Comparison of ENCODE assay signal across 9 mouse cellular contexts in the genomic region with DNA sequence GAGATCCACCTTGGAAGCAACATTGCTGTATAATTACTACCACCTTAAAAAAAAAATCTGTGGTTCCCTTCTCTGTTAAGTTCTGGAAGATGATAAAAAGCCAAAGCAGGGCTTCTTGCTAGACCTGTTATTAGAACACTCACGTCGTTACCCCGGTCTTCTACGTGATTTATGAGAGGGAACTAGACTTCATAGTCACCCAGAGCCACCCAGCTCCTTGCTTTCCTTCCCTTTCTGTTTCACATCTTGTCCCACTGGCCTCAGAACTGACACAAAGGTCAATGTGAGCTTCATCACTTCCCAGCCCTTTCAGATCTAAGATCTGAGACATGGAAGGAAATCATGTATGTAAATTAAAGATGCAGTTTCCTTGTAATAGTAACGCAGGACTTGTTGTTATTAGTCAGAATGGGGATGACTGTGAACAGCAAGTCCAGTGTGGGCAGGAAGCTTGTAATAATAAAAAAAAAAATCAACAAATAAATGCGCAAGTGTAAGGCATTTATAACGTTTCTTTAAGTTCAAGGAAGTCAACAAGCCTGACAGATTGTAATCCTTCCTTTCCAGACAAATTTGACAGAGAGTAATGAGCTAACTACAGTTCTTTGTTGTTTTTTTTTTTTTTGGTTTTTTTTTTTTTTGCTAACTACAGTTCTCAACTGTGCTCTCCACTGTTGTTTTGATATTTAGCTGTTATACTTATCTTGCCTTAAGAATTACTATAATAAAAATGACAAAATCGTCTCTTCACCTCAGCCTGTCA. TPM values are rescaled to one million over a fixed set of nuclear protein-coding genes. Genes with fewer than 3 reads are reported as not detected.
DNase-seq lines count a peak whose midpoint lies in the region; ATAC-seq and TF ChIP-seq lines count a peak whose summit lies in the region.
"Had no signal": no experiment of that assay in that cellular context is flagged by ENCODE, and none has a peak within 500 bp of the region (broad histone marks: within the 10 kb centered on the region; RNA-seq: fewer than 3 reads in every experiment).

No protein-coding gene starts in this region.

- H3K4me3 ChIP-seq in heart, embryonic 13.5 days: peak overlapping the region; percentile 76; the same call in 1 of the 2 replicates
- H3K4me3 ChIP-seq in heart, adult 2 months: no peak overlapping the region
- H3K4me3 ChIP-seq in MEL (ENCODE audit: control insufficient read depth in 1 of 2, insufficient read depth in 1 of 2, low read depth in 2 of 2, low read length in 2 of 2): peak overlapping the region; percentile 53 to 55
- peak overlapping the region; percentile 65; the same call in 1 of the 2 replicates for H3K4me3 ChIP-seq in hindbrain, embryonic 13.5 days
- H3K4me3 ChIP-seq in midbrain, embryonic 13.5 days (replicated peaks): no peak overlapping the region; the same call in 1 of the 2 replicates

- H3K9me3 ChIP-seq in heart, embryonic 13.5 days: no peaks in the 10 kb centered on the region
- no peaks in the 10 kb centered on the region for H3K9me3 ChIP-seq in MEL (replicated peaks; ENCODE audit: insufficient read depth, low read length)
- no peaks in the 10 kb centered on the region for H3K9me3 ChIP-seq in hindbrain, embryonic 13.5 days
- no peaks in the 10 kb centered on the region for H3K9me3 ChIP-seq in midbrain, embryonic 13.5 days

- H3K36me3 ChIP-seq in heart, embryonic 13.5 days: peaks cover 20% of the 10 kb centered on the region
- H3K36me3 ChIP-seq in heart, adult 2 months (ENCODE audit: control insufficient read depth, insufficient read depth, low read length): no peaks in the 10 kb centered on the region
- peaks cover 7 to 19% of the 10 kb centered on the region in 2 experiments for H3K36me3 ChIP-seq in MEL (ENCODE audit: control insufficient read depth in 1 of 2, insufficient read depth in 2 of 2, low read length in 2 of 2)
- H3K36me3 ChIP-seq in hindbrain, embryonic 13.5 days: peaks cover 14% of the 10 kb centered on the region
- peaks cover 16% of the 10 kb centered on the region for H3K36me3 ChIP-seq in midbrain, embryonic 13.5 days

- TF ChIP-seq RAD21 in MEL (IDR thresholded peaks at IDR 0.05; ENCODE audit: low read depth, low read length): no peak

- WGBS in heart, embryonic 13.5 days: 62% methylated on average over 8 of the region's 8 CpGs
- WGBS in heart, adult 2 months: 50% methylated on average over 8 of the region's 8 CpGs
- WGBS in hindbrain, embryonic 13.5 days: 65% methylated on average over 8 of the region's 8 CpGs
- 82% methylated on average over 8 of the region's 8 CpGs for WGBS in midbrain, embryonic 13.5 days

- H3K4me2 ChIP-seq in heart, embryonic 13.5 days: peak overlapping the region; percentile 84
- peak overlapping the region; percentile 75; the same call in 1 of the 2 replicates for H3K4me2 ChIP-seq in hindbrain, embryonic 13.5 days
- peak overlapping the region; percentile 74; the same call in 1 of the 2 replicates for H3K4me2 ChIP-seq in midbrain, embryonic 13.5 days (replicated peaks)

- DNase-seq in heart, adult 2 months: no peak
- DNase-seq in MEL (ENCODE audit: low read depth, low spot score): peak; percentile 86
- DNase-seq in right cerebral cortex, postnatal 36 days (ENCODE audit: low spot score in 2 of 2): no peak
- DNase-seq in adrenal gland, adult 18-20 months (ENCODE audit: low spot score in 2 of 2): no peak
- DNase-seq in layer of hippocampus, postnatal 25 days (ENCODE audit: extremely low spot score in 1 of 2, low spot score in 1 of 2): no peak

- H3K9ac ChIP-seq in heart, embryonic 13.5 days: no peak overlapping the region
- H3K9ac ChIP-seq in heart, adult 2 months (ENCODE audit: low read depth, low read length): no peak overlapping the region
- H3K9ac ChIP-seq in MEL (ENCODE audit: control insufficient read depth, low read depth, low read length, poor library complexity, severe bottlenecking): peak overlapping the region; percentile 73
- no peak overlapping the region for H3K9ac ChIP-seq in hindbrain, embryonic 13.5 days
- H3K9ac ChIP-seq in midbrain, embryonic 13.5 days (replicated peaks): no peak overlapping the region

- no peak for TF ChIP-seq EP300 in heart, adult 2 months (IDR thresholded peaks at IDR 0.05; ENCODE audit: insufficient read depth, low read depth, low read length)
- no peak; a peak in 1 of 4 replicates for TF ChIP-seq EP300 in MEL (IDR thresholded peaks at IDR 0.05; ENCODE audit: low read depth in 1 of 2, low read length in 2 of 2)

- no peak overlapping the region for H3K27ac ChIP-seq in heart, embryonic 13.5 days (replicated peaks)
- H3K27ac ChIP-seq in heart, adult 2 months: no peak overlapping the region
- peak overlapping the region; percentile 58 for H3K27ac ChIP-seq in MEL (ENCODE audit: control insufficient read depth, low read depth, low read length)
- H3K27ac ChIP-seq in hindbrain, embryonic 13.5 days: no peak overlapping the region
- no peak overlapping the region for H3K27ac ChIP-seq in midbrain, embryonic 13.5 days

- no peak for TF ChIP-seq POLR2A in heart, adult 2 months (IDR thresholded peaks at IDR 0.05; ENCODE audit: insufficient read depth, low read depth, low read length)
- TF ChIP-seq POLR2A in MEL (IDR thresholded peaks at IDR 0.05; ENCODE audit: control insufficient read depth in 1 of 2, insufficient read depth in 1 of 2, low read depth in 1 of 2, low read length in 2 of 2, poor library complexity in 1 of 2): no peak

- intact Hi-C loops in heart, adult 2 months (cut with DNase I): loop anchor here (2.0 kb wide), 1 partner anchor 29 kb away; a partner anchor contains a TSS

- H3K4me1 ChIP-seq in heart, embryonic 13.5 days: peaks cover 15% of the 10 kb centered on the region
- no peaks in the 10 kb centered on the region for H3K4me1 ChIP-seq in heart, adult 2 months (ENCODE audit: control insufficient read depth, insufficient read depth, low read length)
- H3K4me1 ChIP-seq in MEL (ENCODE audit: control insufficient read depth in 1 of 2, insufficient read depth in 2 of 2, low read length in 2 of 2): peaks cover 0 to 4% of the 10 kb centered on the region in 2 experiments; a peak in 2 of 4 replicates
- H3K4me1 ChIP-seq in hindbrain, embryonic 13.5 days (replicated peaks): peaks cover 11% of the 10 kb centered on the region
- peaks cover 11% of the 10 kb centered on the region for H3K4me1 ChIP-seq in midbrain, embryonic 13.5 days (replicated peaks)

- no peaks in the 10 kb centered on the region for H3K79me2 ChIP-seq in heart, adult 2 months (replicated peaks; ENCODE audit: control insufficient read depth, insufficient read depth, low read length)
- H3K79me2 ChIP-seq in MEL (ENCODE audit: control insufficient read depth, insufficient read depth, low read length, poor library complexity): peaks cover 22% of the 10 kb centered on the region

- H3K27me3 ChIP-seq in heart, embryonic 13.5 days (replicated peaks): peaks cover 8% of the 10 kb centered on the region; the same call in 1 of the 2 replicates
- H3K27me3 ChIP-seq in heart, adult 2 months (ENCODE audit: control insufficient read depth, insufficient read depth, low read length): no peaks in the 10 kb centered on the region
- H3K27me3 ChIP-seq in MEL (ENCODE audit: control insufficient read depth in 1 of 2, insufficient read depth in 2 of 2, low read length in 2 of 2): no peaks in the 10 kb centered on the region; a peak in 1 of 4 replicates
- no peaks in the 10 kb centered on the region for H3K27me3 ChIP-seq in hindbrain, embryonic 13.5 days
- H3K27me3 ChIP-seq in midbrain, embryonic 13.5 days: peaks cover 9% of the 10 kb centered on the region; the same call in 1 of the 2 replicates

- TF ChIP-seq CTCF in heart, adult 2 months (IDR thresholded peaks at IDR 0.05): no peak
- no peak for TF ChIP-seq CTCF in MEL (IDR thresholded peaks at IDR 0.05 in 2 of 3, conservative IDR thresholded peaks at IDR 0.05 in 1 of 3; ENCODE audit: control insufficient read depth in 1 of 3, insufficient read depth in 1 of 3, low read depth in 2 of 3, low read length in 3 of 3, poor library complexity in 1 of 3, severe bottlenecking in 1 of 3)

- ATAC-seq in heart, embryonic 13.5 days (ENCODE audit: extremely low read depth, insufficient number of reproducible peaks, low FRiP score, low TSS enrichment): no peak
- no peak for ATAC-seq in hindbrain, embryonic 13.5 days (ENCODE audit: low FRiP score)
- ATAC-seq in midbrain, embryonic 13.5 days: no peak
- ATAC-seq: Patski had no signal

TF ChIP-seq in MEL, 35 proteins besides CTCF, POLR2A, EP300 and RAD21 (continues in another document):
- TF ChIP-seq TCF12 (IDR thresholded peaks at IDR 0.05; ENCODE audit: low read depth, low read length): 0 out of 2 replicates have a peak, but pooled peaks have one; percentile 12
- TF ChIP-seq NRF1 (IDR thresholded peaks at IDR 0.05; ENCODE audit: insufficient read depth, low read depth, low read length, poor library complexity, severe bottlenecking): no peak
- TF ChIP-seq ZNF384 (IDR thresholded peaks at IDR 0.05; ENCODE audit: low read depth, low read length): peak; percentile 90
- no peak for TF ChIP-seq UBTF (IDR thresholded peaks at IDR 0.05; ENCODE audit: borderline replicate concordance, insufficient read depth, low read depth, low read length)
- TF ChIP-seq MYC (IDR thresholded peaks at IDR 0.05; ENCODE audit: low read depth, low read length): peak; percentile 12; the same call in 1 of the 2 replicates

RNA-seq across cellular contexts. Expression of a gene that starts 1.2 kb away (rescaled TPM):
- 28.3 and 31.1 TPM in 2 replicates for polyA plus RNA-seq in heart, embryonic 13.5 days (2015; fragmentation: Nextera tagmentation; extraction: Ambion mirVana)
- 10 to 100 TPM; 25.5 to 26.6 TPM for total RNA-seq in heart, adult 2 months (2021)
- 5.9 and 11.7 TPM in 2 replicates for polyA plus RNA-seq in heart, adult 2 months (2012; rRNA removed)
- total RNA-seq in MEL (2012; rRNA removed): 93.8 and 97.9 TPM in 2 replicates
- 10 to 100 TPM in 1 of 2 experiments, not detected in 1; 88.6 TPM for polyA plus RNA-seq in MEL (2012; ENCODE audit: insufficient read depth in 1 of 2, insufficient read length in 2 of 2, low read depth in 1 of 2, low replicate concordance in 2 of 2, missing spikeins in 1 of 2)
- polyA plus RNA-seq in hindbrain, embryonic 13.5 days (2015; fragmentation: Nextera tagmentation; extraction: Ambion mirVana): 42.7 and 45.2 TPM in 2 replicates
- 49.9 and 54.8 TPM in 2 replicates for polyA plus RNA-seq in midbrain, embryonic 13.5 days (2015; fragmentation: Nextera tagmentation; extraction: Ambion mirVana)
- 10 to 100 TPM; 35.6 to 47.6 TPM for total RNA-seq in adrenal gland, adult 18-20 months (2021)
- 10 to 100 TPM; 32.3 to 36.1 TPM for total RNA-seq in layer of hippocampus, postnatal 25 days (2021)

RNA-seq across cellular contexts. Expression of a gene that starts 29.5 kb away (rescaled TPM):
- 13.4 and 13.6 TPM in 2 replicates for polyA plus RNA-seq in heart, embryonic 13.5 days (2015; fragmentation: Nextera tagmentation; extraction: Ambion mirVana)
- 10 to 100 TPM; 23.9 to 26.7 TPM for total RNA-seq in heart, adult 2 months (2021)
- 3.7 and 7.8 TPM in 2 replicates for polyA plus RNA-seq in heart, adult 2 months (2012; rRNA removed)
- 33.2 and 35.6 TPM in 2 replicates for total RNA-seq in MEL (2012; rRNA removed)
- 100 to 1,000 TPM in 1 of 2 experiments, 10 to 100 TPM in 1; 43.9 to 191 TPM for polyA plus RNA-seq in MEL (2012; ENCODE audit: insufficient read depth in 1 of 2, insufficient read length in 2 of 2, low read depth in 1 of 2, low replicate concordance in 2 of 2, missing spikeins in 1 of 2)
- polyA plus RNA-seq in hindbrain, embryonic 13.5 days (2015; fragmentation: Nextera tagmentation; extraction: Ambion mirVana): 16.0 and 16.9 TPM in 2 replicates
- polyA plus RNA-seq in midbrain, embryonic 13.5 days (2015; fragmentation: Nextera tagmentation; extraction: Ambion mirVana): 22.1 and 22.5 TPM in 2 replicates
- total RNA-seq in adrenal gland, adult 18-20 months (2021): 10 to 100 TPM; 33.5 to 44.0 TPM
- 10 to 100 TPM; 33.9 to 38.1 TPM for total RNA-seq in layer of hippocampus, postnatal 25 days (2021)

Comparison
In these comparisons a context has a peak if more than half of its experiments do, and no peak if none do; other contexts are left out.
1. H3K4me3 ChIP-seq: peak in heart, embryonic 13.5 days (single experiment), MEL (2 of 2) and hindbrain, embryonic 13.5 days (single experiment); none in heart, adult 2 months (single experiment) and midbrain, embryonic 13.5 days (single experiment).
2. Peak in every context shown above with its lines, with median percentiles within 50 percentile points of each other: H3K4me2 ChIP-seq.